Mouse (Mus musculus): ENCODE measurements at regions not wholly inside any gene's neighbourhood (a gene's known extent, or its start where the extent isn't known, plus 50 kb on each side); places are given as distances from the start of the nearest gene placed in this dataset.

DNA sequence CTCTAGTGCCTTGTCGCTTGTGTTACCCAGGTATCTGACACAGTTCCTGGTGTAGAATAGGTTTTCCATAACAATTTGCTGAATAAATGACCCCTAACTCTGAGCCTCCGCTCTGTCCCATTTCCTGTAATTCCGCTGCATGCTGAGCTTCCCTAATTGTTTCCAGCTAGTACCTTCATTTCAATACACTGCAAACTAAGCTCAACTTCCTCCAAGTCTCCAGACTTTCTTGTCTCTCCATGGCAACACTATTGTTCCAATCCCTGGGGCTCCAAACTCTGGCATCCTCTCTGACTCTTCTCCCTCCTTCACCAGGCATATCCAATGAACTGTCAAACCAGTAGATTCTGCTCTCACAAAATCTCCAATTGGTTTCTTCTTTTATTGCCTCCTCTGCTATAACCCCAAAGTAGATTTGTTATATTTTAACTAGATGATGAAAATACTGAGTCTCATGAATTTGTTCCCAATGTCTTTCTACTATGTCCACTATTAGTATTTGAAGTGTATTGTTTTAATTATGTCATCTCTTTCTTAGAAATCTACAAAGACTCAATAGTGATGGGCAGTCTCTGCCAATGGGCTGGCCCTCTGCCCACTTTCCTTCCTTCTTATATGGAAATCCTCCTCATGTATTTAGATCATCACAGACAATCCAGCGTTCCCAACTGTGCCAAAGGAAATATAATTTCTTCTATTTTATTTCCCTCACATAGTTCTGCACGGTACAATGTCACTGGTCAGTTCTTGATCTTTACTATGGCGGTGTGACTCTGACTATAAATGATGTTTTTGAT lies 620.8 kb downstream of the Sqor start:
- TF ChIP-seq POLR2A (IDR thresholded peaks at IDR 0.05; ENCODE audit: extremely low read depth, insufficient read depth, low read length) (no peak), CTCF (IDR thresholded peaks at IDR 0.05; ENCODE audit: extremely low read depth, insufficient read depth, low read length) (no peak)
